Mouse (Mus musculus) forebrain, postnatal 0 days (tissue): ENCODE results near the gene Inava. TPM values are rescaled to one million over a fixed set of nuclear protein-coding genes. Genes with fewer than 3 reads are reported as not detected.
A peak's percentile ranks its signal among the peaks of the same experiment; 100 is the strongest.

ENCODE experiments used
- ATAC-seq: fragments of 200-750 bp; cut with Nextera tagmentation; 2 replicates; pipeline ENCODE4 v1.8.0; 2017; ENCODE audit warnings: mild to moderate bottlenecking, moderate library complexity
- DNase-seq: peaks from one replicate; pipeline ENCODE4 v3.0.0-alpha.2; 2015
- H3K27ac ChIP-seq: fragments of 300-500 bp; sonication (generic); 2 replicates; pipeline ENCODE4 v1.5.1; 2014; ENCODE audit warnings: low read depth, mild to moderate bottlenecking, antibody characterized with exemption, low read length, moderate library complexity, mixed read lengths
- H3K27me3 ChIP-seq: fragments of 300-500 bp; sonication (generic); 2 replicates; pipeline ENCODE4 v1.6.1; 2014; ENCODE audit warnings: mild to moderate bottlenecking, low read length, mixed read lengths; ENCODE audit not compliant: insufficient read depth
- H3K36me3 ChIP-seq: fragments of 300-500 bp; sonication (generic); 2 replicates; pipeline ENCODE4 v1.6.1; 2014; ENCODE audit warnings: mild to moderate bottlenecking, moderate library complexity; ENCODE audit not compliant: insufficient read depth
- H3K4me1 ChIP-seq: fragments of 300-500 bp; sonication (generic); 2 replicates; pipeline ENCODE4 v1.6.1; 2014; ENCODE audit warnings: antibody characterized with exemption; ENCODE audit not compliant: insufficient read depth
- H3K4me2 ChIP-seq: fragments of 300-500 bp; sonication (generic); 2 replicates; pipeline ENCODE4 v1.6.1; 2014; ENCODE audit warnings: low read depth, mild to moderate bottlenecking, moderate library complexity
- H3K4me3 ChIP-seq: fragments of 300-500 bp; sonication (generic); 2 replicates; pipeline ENCODE4 v1.5.1; 2014; ENCODE audit warnings: low read depth, low read length, mixed read lengths
- H3K9ac ChIP-seq: fragments of 300-500 bp; sonication (generic); 2 replicates; pipeline ENCODE4 v1.6.1; 2014; ENCODE audit warnings: mild to moderate bottlenecking
- H3K9me3 ChIP-seq: fragments of 300-500 bp; sonication (generic); 2 replicates; pipeline ENCODE4 v1.6.1; 2016; ENCODE audit warnings: low read length
- CTCF ChIP-seq: sonication (generic); IDR thresholded peaks from 2 replicates; pipeline ENCODE4 v1.5.1; 2016; ENCODE audit warnings: antibody characterized with exemption, control low read depth, low read depth
- WGBS: fragments of 180-500 bp; shearing (Covaris S2); extraction: QIAGEN DNeasy Blood & Tissue Kit; methylation state at CpG from one replicate; pipeline ENCODE4 v1.1.7; 2014; 5-methylcytosine and 5-hydroxymethylcytosine counted together
- polyA plus RNA-seq: library from polyadenylated mRNA; unstranded; fragments of >200 nt; fragmentation: Nextera tagmentation; extraction: Ambion mirVana; gene quantifications from 2 replicates; pipeline ENCODE4 v1.2.1, GENCODE M21; 2015
- total RNA-seq: library from RNA; depleted of rRNA; stranded (reverse); fragments of >200 nt; gene quantifications from 2 replicates; pipeline ENCODE4 v1.2.3, GENCODE M21; 2014

Gene Inava
- total and polyA plus RNA-seq, 2 experiments from 2014 or later = 2.6 to 12.6 TPM

DNA sequence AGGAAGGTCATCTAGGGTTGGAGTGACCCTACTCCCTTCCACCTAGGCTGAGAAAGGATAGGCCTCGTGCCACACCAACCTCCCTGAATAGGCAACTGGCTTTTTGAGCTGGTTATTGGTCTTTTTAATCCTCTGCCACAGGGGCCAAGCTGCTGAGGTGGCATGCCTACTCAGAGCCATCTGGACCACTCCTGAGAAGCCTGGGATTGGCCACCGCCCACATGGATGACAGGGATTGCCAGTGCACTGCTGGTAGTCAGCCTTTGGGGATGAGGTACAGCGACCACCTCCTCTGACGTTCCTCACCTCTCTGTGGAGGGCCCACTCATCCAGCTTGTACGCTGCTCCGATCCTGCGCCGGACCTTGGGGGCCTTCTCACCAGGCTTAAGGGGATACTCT is 8.2 kb downstream of the Inava start:
- TF ChIP-seq CTCF = no peak
- no peak for DNase-seq
- no peaks in the 10 kb centered on the region for H3K9me3 ChIP-seq

DNA sequence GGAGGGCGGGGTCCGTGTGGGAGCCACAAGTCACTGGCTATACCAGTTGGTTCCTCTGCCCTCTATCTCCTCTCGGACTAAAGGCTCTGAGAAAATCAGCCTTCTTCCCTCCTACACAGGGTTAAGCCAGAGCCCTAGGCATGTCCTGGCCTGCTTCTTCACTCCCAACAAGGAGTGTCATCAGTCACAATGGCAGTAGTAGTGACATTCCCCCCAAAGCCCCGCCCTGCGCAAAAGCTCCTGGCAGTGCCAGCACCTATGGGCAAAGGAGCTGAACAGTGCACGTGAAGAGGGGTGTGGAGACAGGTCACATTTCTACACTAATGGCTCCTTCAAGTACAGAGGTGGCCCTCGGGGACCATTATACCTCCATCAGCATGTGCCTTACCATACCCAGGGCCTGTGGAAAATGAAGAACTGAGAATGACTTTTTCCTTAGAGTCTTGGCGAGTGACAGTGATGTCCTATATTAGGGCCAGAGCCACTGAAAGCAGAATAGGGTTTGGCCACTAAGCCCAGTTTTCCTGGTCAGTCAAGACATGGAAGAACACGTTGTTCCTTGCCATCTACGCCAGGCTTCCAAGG is 10.2 kb downstream of the Inava start:
- no peak for ATAC-seq

More for the DNA sequence above, 8.2 kb downstream of the Inava start:
- H3K4me3 ChIP-seq = no peak overlapping the region
- 0 out of 2 replicates have a peak, but pooled peaks cover 4% of the 10 kb centered on the region for H3K36me3 ChIP-seq
- no peaks in the 10 kb centered on the region; the same call in 1 of the 2 replicates for H3K4me1 ChIP-seq
- H3K27me3 ChIP-seq = no peaks in the 10 kb centered on the region
- no peak for ATAC-seq
- no peak overlapping the region for H3K27ac ChIP-seq
- H3K4me2 ChIP-seq = no peak overlapping the region
- WGBS = 94% methylated on average over 8 of the region's 8 CpGs
- H3K9ac ChIP-seq = no peak overlapping the region

DNA sequence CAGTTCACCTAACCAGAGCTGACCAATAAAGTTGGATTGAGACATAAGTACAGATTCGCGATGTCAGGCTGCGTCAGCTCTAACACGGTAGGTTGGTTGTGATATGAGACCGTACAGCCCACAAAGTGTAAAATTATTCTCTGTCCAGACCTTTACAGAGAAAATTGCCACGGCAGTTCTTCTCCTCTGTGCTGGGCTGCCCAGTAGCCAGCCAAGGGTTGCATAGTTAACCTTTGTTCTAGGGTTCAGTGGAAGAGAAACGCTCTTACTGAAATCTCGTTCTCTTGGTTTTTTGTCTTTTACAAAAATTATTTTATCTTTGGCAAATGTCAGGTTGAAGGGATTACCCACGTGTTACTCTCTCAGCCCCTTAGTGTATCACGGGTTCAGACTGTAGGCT is 11.7 kb downstream of the Inava start:
- ATAC-seq (no peak), DNase-seq (no peak)
- H3K4me1 ChIP-seq = no peaks in the 10 kb centered on the region
- H3K27ac ChIP-seq = no peak overlapping the region
- H3K27me3 ChIP-seq = no peaks in the 10 kb centered on the region
- no peaks in the 10 kb centered on the region for H3K9me3 ChIP-seq
- H3K4me2 ChIP-seq = no peak overlapping the region
- H3K9ac ChIP-seq = no peak overlapping the region
- WGBS = 90% methylated on average over 10 of the region's 10 CpGs
- no peak for TF ChIP-seq CTCF
- 0 out of 2 replicates have a peak, but pooled peaks cover 10% of the 10 kb centered on the region for H3K36me3 ChIP-seq
- no peak overlapping the region for H3K4me3 ChIP-seq

More for the DNA sequence above, 10.2 kb downstream of the Inava start:
- H3K27ac ChIP-seq = no peak overlapping the region
- 94% methylated on average over 10 of the region's 10 CpGs for WGBS
- no peak for DNase-seq
- no peaks in the 10 kb centered on the region for H3K27me3 ChIP-seq
- H3K9me3 ChIP-seq = no peaks in the 10 kb centered on the region
- H3K36me3 ChIP-seq = 0 out of 2 replicates have a peak, but pooled peaks cover 4% of the 10 kb centered on the region
- TF ChIP-seq CTCF = no peak
- no peaks in the 10 kb centered on the region for H3K4me1 ChIP-seq
- no peak overlapping the region for H3K4me2 ChIP-seq
- no peak overlapping the region for H3K4me3 ChIP-seq
- no peak overlapping the region for H3K9ac ChIP-seq

DNA sequence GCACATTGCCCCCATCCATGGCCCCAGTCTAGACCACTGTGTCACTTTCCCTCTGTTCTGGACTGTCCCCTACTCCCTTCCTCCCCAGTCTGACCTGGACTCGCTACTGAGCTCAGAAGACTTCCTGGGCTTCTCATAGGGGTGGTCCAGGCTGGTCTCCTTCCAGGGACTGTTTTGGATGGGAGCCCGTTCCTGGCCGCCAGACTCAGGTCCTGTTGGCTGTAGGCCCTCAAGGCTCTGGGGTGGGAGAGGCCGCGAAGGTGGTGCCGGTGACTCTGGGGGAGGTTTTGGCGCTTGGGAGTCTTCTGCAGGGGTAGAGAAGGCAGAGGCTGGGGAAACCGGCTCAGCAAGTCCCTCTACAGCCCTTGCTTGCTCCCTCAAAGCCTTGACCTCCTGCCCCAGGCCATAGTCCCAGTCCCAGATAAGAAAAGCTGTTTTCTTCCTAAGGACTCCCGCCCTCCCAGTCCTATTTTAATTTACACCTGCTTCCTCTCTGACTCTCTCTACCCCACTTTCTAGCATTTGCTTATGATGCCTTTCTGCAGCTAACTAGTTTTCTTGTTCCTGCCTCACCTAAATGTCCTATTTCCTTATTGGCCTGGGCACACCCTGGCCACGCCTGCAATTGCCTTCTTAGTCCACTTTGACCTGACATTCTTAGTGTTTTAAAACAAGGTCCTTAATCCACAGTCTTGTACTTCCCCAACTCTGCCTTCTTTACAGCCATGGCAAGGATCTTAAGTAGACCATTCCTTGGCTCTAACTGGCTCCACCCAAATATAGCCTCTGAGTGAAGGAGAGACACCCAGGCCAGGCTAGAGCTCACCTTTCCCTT is 13.8 kb downstream of the Inava start:
- Histone ChIP-seq H3K27ac (no peak overlapping the region), H3K4me3 (no peak overlapping the region), H3K27me3 (no peaks in the 10 kb centered on the region), H3K4me1 (no peaks in the 10 kb centered on the region), H3K4me2 (no peak overlapping the region), H3K36me3 (peaks cover 11% of the 10 kb centered on the region; the same call in 1 of the 2 replicates), H3K9ac (no peak overlapping the region), H3K9me3 (no peaks in the 10 kb centered on the region)
- DNase-seq = no peak
- no peak for TF ChIP-seq CTCF
- ATAC-seq = no peak
- 80% methylated on average over 10 of the region's 10 CpGs for WGBS

DNA sequence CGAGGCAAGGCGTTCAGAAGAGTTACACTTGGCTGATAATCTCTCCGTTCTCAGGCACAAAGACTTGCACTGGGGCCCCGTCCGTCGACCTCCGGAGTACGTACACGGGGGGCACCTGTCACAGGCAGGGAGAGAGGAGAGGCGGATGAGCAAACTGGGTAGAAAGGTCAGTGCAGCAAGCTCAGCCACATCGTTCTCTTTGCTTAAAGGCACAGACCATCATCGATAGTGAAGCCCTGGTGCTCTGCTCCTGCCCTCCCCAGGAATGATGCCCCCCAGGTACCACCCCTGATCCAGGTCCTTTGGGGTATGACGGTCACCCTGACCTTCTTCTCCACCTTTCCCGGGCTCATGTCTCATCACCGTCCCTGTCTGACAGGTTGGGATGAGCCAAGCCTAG is 19.8 kb downstream of the Inava start:
- Histone ChIP-seq H3K36me3 (peaks cover 8% of the 10 kb centered on the region; the same call in 1 of the 2 replicates), H3K4me2 (no peak overlapping the region), H3K27me3 (no peaks in the 10 kb centered on the region), H3K9me3 (no peaks in the 10 kb centered on the region), H3K4me1 (no peaks in the 10 kb centered on the region), H3K27ac (no peak overlapping the region), H3K4me3 (no peak overlapping the region), H3K9ac (no peak overlapping the region)
- DNase-seq (no peak), ATAC-seq (no peak)
- 81% methylated on average over 15 of the region's 15 CpGs for WGBS
- no peak for TF ChIP-seq CTCF

DNA sequence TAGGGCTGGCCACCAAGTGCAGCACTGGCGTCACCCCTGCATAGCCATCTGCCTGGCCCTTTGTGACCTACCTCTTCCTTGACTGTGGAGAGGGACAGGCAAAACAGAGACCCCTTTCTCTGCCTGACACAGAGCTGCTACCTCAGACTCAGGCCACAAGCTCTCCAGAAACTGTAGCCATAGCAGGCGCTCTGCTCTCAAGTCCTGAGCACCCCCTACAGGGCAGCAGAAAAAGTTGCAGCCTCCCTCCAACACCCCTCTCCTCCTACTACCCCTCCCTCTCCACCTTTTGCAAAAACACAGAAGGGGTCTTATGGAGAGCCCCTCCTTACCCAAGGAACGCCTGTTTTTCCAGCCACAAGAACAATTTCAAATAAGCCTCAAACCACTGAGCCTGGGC is 21.3 kb downstream of the Inava start, which contains the start of gene Mroh3:
Gene Mroh3, minus strand, starts transcription at position 26 of the 400 bp plus-strand sequence.
- Histone ChIP-seq H3K9ac (no peak within 1 kb of the TSS), H3K9me3 (no peaks in the 10 kb centered on the region), H3K4me1 (no peaks in the 10 kb centered on the region), H3K4me2 (no peak within 1 kb of the TSS), H3K36me3 (peaks cover 3% of the 10 kb centered on the region; the same call in 1 of the 2 replicates), H3K27me3 (no peaks in the 10 kb centered on the region), H3K4me3 (no peak within 1 kb of the TSS), H3K27ac (no peak within 1 kb of the TSS)
- 45% methylated on average over 3 of the region's 3 CpGs for WGBS
- DNase-seq (peak; percentile 54), ATAC-seq (peak; percentile 88)
- TF ChIP-seq CTCF = peak; percentile 75

DNA sequence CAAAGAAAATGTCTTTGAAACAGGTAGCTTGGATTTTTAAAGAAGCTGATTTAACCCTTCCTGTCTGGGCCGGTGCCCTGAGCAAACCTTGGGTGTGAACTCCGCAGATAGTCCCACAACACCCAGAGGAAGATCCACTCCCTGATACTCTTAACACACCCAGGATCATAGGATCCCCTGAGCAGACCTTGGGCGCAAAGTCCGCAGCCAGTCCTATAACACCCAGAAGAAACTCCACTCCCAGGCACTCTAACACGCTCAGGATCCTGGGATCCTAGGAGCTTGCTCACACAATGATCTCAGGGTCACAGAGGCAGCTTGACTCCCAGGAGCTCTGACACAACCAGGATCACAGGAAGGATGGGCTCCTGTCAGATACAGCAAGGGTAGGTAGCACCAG is 44.0 kb downstream of the Inava start:
- Histone ChIP-seq H3K27ac (no peak overlapping the region), H3K9me3 (no peaks in the 10 kb centered on the region), H3K4me2 (no peak overlapping the region), H3K4me1 (no peaks in the 10 kb centered on the region), H3K4me3 (no peak overlapping the region), H3K36me3 (no peaks in the 10 kb centered on the region), H3K9ac (no peak overlapping the region), H3K27me3 (no peaks in the 10 kb centered on the region)
- no peak for ATAC-seq
- TF ChIP-seq CTCF = no peak
- 93% methylated on average over 5 of the region's 5 CpGs for WGBS
- DNase-seq = no peak
